Mouse (Mus musculus) G1E-ER4 (cell line): ENCODE data around the gene Cd9. TPM values are rescaled to one million over a fixed set of nuclear protein-coding genes. Genes with fewer than 3 reads are reported as not detected.

ENCODE experiments used
- GATA1 ChIP-seq: IDR thresholded peaks from one replicate; pipeline ENCODE4 v1.8.0; 2012; ENCODE audit warnings: low read length, inconsistent platforms
- polyA plus RNA-seq: library from polyadenylated mRNA; stranded (reverse); fragments of >175 nt; gene quantifications from 2 replicates; pipeline ENCODE4 v1.2.3, GENCODE M21; 2012

The Cd9 gene
- polyA plus RNA-seq, 1 experiment: not detected

DNA sequence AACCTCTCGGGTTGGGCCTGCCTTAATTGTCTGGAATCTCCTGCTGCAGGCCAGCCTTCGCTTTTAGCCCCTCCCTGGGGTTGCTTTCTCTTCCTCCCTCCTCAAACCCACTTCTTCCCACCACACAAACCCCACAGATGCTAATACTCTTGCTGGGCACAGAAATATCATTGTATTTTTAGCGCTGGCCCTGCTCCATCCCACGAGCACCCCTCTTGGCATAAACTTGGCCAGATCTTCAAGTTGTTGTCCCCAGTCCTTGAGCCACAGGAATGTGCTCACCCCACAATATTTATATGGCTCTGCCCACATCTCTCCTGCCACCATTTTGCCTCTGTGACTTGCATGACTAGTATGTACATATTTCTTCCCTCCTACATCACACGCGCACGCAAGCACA is 16.6 kb upstream of the Cd9 start:
- TF ChIP-seq GATA1: no peak

GRCm38 (mm10) chr6:125510645-125511044 is 16.1 kb upstream of the Cd9 start:
- TF ChIP-seq GATA1: no peak

GRCm38 (mm10) chr6:125509783-125510182 is 15.2 kb upstream of the Cd9 start:
- TF ChIP-seq GATA1: no peak

DNA sequence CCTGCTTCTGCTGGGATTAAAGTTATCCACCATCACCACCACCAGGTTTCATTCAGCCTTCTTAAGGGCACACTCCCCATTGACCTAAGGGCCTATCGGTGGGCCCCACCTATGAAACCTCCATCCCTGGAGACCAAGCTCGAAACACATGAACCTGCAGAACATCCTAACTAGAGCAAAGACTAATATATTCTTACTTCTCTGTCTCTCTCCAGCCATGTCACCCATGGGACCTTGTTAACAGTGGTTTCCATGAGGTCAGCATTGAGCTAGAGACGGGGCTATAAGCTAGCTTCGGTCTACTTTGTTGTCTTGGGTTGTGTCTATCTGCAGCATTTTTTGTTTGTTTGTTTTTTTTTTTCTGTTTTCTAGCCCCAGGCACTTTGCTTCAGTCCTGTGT is 11.8 kb upstream of the Cd9 start:
- TF ChIP-seq GATA1: no peak

- TF ChIP-seq GATA1: no peak
Observed at GRCm38 (mm10) chr6:125504622-125505355, 10.2 kb upstream of the Cd9 start.

GRCm38 (mm10) chr6:125503186-125503802 is 8.7 kb upstream of the Cd9 start:
- TF ChIP-seq GATA1: no peak

- TF ChIP-seq GATA1: no peak
Observed at GRCm38 (mm10) chr6:125498062-125498461, 3.5 kb upstream of the Cd9 start.

DNA sequence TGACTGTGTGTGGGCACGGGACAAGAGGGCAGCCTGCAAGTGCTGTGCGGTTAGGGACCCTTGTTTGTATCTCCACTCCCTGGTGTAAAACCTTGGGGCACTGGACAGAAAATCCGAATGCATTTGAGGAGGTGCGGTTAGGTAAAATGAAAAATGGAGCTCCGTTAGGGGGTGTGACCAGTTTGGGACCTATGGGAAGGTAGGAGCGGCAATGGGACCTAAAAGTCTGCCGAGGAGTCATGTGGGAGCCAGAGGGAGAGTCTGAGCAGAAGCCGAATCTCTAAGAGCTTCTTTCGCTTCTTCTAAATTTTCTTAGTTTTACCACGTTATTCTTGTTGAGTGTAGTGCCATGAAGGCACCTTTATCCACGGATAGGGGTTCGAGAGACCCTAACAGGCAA is 1.8 kb upstream of the Cd9 start:
- no peak for TF ChIP-seq GATA1

- TF ChIP-seq GATA1: no peak
Observed at GRCm38 (mm10) chr6:125495361-125495760, 770 bp upstream of the Cd9 start.

DNA sequence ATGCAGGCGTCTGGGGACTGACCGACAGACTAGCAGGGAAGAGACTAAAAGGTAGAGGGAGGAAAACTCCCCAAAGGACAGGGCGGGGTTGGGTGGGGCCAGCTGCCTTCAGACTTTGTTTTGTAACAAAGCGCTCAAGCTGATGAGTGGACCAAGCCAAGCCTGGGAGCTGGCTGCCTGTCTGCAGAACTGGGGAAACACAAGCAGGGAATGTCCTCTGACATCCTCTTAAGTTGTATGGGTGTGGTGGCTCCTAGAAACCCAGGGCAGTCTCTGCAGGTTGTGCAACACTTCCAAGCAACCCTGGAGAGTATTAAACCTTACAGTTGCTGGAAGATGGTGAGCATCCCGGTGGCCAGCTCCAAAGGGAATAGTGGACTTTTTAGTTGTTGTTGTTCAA is 1.4 kb downstream of the Cd9 start:
- TF ChIP-seq GATA1: no peak

DNA sequence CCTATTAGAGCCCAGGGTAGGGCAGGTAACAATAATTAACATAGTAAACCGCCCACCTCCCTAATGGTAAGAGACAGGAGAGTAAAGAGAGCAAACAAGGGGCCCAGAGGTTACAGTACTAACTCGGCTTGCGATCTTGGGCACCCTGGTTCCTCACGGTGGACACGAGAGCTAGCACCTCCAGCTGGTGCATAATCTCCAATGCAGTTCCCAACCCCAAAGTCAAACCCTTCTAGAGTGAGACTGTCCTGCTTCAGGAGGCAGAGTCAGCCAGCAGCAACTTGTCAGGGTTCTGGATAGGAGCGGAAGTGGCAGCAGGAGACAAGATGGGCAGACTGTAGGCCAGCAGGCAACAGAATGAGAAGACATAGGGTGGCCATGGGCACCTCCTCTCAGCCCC is 1.9 kb downstream of the Cd9 start:
- no peak for TF ChIP-seq GATA1

- no peak for TF ChIP-seq GATA1
Observed at GRCm38 (mm10) chr6:125492033-125492432, 2.6 kb downstream of the Cd9 start.

DNA sequence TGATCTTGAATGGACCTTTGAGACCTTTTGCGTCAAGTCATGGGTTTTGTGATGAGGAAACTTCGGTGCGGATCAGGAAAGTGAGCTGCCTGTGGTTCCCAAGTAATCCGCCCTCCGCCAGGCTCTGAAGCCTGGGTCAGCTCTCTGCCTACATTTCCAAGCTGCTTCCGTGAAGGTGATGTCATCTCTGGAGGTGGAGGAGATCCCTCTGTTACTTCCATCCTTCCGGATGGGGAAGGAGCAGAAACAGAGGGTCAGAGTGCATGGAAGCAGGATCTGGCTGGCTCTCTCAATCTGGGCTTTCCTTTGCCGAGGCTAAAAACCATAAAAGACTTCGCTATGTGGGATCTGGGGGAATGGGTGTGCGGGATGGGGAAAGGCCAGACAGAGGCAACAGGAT is 3.2 kb downstream of the Cd9 start:
- TF ChIP-seq GATA1: no peak

- TF ChIP-seq GATA1: no peak
Observed at GRCm38 (mm10) chr6:125489881-125490559, 4.6 kb downstream of the Cd9 start.

DNA sequence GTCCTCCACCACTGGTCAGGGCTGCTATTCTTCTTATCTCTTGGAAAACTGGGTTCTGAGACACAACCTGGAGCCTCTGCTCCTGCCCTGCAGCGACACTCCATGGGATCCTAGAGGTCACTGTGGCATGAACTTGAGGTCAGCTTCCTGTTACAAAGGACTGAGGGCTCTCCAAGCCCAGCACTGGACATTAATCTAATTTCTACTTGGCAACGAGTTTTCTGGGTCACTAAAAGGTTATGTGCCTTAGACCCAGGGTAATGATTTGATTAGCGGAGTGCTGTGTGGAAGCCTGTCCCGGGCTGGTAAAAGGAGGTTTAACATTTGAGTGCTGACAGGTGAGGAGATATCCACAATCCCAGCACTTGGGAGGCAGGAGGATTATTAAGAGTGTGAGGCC is 9.0 kb downstream of the Cd9 start:
- TF ChIP-seq GATA1: no peak

DNA sequence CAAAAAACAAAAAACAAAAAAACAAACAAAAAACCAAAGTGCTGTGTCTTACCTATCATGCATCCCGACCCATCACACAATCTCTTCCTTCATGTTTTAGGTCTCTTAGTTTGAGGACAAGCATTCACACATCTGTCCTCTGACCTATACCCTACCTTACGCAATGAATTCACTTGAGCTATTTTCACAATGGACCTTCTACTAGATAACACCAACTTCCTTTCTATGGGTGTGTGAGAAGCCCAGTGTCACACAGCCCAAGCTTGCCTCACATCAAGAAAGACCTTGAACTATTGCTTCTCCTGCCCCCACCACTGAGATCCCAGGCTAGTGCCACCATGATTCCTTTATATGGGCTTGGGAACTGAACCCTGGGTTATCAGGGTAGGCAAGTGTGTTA is 9.9 kb downstream of the Cd9 start:
- TF ChIP-seq GATA1: no peak
